Mouse (Mus musculus): ENCODE data around the gene Gga2. TPM values are rescaled to one million over a fixed set of nuclear protein-coding genes. Genes with fewer than 3 reads are reported as not detected.

Gene Gga2
- polyA plus RNA-seq, 1 experiment from 2014 or later, result 60.1 TPM

- Histone ChIP-seq H3K4me1 (replicated peaks; ENCODE audit: control insufficient read depth, insufficient read depth, low read length) (peaks cover 5% of the 10 kb centered on the region; the same call in 1 of the 2 replicates), H3K9ac (ENCODE audit: low read length) (no peak overlapping the region), H3K36me3 (ENCODE audit: control insufficient read depth, insufficient read depth, low read length) (no peaks in the 10 kb centered on the region), H3K4me2 (ENCODE audit: low read depth, low read length, severe bottlenecking) (peak overlapping the region; percentile 18; the same call in 1 of the 2 replicates), H3K4me3 (ENCODE audit: low read depth, low read length) (no peak overlapping the region), H3K27ac (ENCODE audit: low read depth, low read length) (no peak overlapping the region), H3K27me3 (ENCODE audit: control insufficient read depth, insufficient read depth, low read length) (no peaks in the 10 kb centered on the region), H3K9me3 (ENCODE audit: control insufficient read depth, low read length) (no peaks in the 10 kb centered on the region)
- ATAC-seq (replicated peaks; ENCODE audit: low FRiP score) (no peak), DNase-seq (ENCODE audit: low spot score) (no peak)
- 88% methylated on average over 7 of the region's 7 CpGs for WGBS
These were observed 2.0 kb downstream of the Gga2 start for GRCm38 (mm10) chr7:122018978-122019377.

- ATAC-seq (replicated peaks; ENCODE audit: low FRiP score) (no peak), DNase-seq (ENCODE audit: low spot score) (no peak)
- Histone ChIP-seq H3K36me3 (ENCODE audit: control insufficient read depth, insufficient read depth, low read length) (no peaks in the 10 kb centered on the region), H3K9ac (ENCODE audit: low read length) (peak overlapping the region; percentile 41), H3K4me1 (replicated peaks; ENCODE audit: control insufficient read depth, insufficient read depth, low read length) (peaks cover 5% of the 10 kb centered on the region; the same call in 1 of the 2 replicates), H3K9me3 (ENCODE audit: control insufficient read depth, low read length) (no peaks in the 10 kb centered on the region), H3K4me2 (ENCODE audit: low read depth, low read length, severe bottlenecking) (no peak overlapping the region), H3K27me3 (ENCODE audit: control insufficient read depth, insufficient read depth, low read length) (no peaks in the 10 kb centered on the region), H3K27ac (ENCODE audit: low read depth, low read length) (no peak overlapping the region), H3K4me3 (ENCODE audit: low read depth, low read length) (no peak overlapping the region)
- WGBS, result 62% methylated on average over 3 of the region's 3 CpGs
These were observed 2.8 kb downstream of the Gga2 start for GRCm38 (mm10) chr7:122018247-122018646.

GRCm38 (mm10) chr7:122015734-122016133 is 5.3 kb downstream of the Gga2 start:
- WGBS, result 76% methylated on average over 10 of the region's 10 CpGs
- no peak overlapping the region for H3K9ac ChIP-seq (ENCODE audit: low read length)
- no peaks in the 10 kb centered on the region for H3K27me3 ChIP-seq (ENCODE audit: control insufficient read depth, insufficient read depth, low read length)
- no peaks in the 10 kb centered on the region for H3K9me3 ChIP-seq (ENCODE audit: control insufficient read depth, low read length)
- no peak overlapping the region for H3K4me2 ChIP-seq (ENCODE audit: low read depth, low read length, severe bottlenecking)
- ATAC-seq (replicated peaks; ENCODE audit: low FRiP score) (no peak), DNase-seq (ENCODE audit: low spot score) (no peak)
- H3K4me3 ChIP-seq (ENCODE audit: low read depth, low read length), result no peak overlapping the region
- no peaks in the 10 kb centered on the region; the same call in 1 of the 2 replicates for H3K36me3 ChIP-seq (ENCODE audit: control insufficient read depth, insufficient read depth, low read length)
- no peak overlapping the region; the same call in 1 of the 2 replicates for H3K27ac ChIP-seq (ENCODE audit: low read depth, low read length)
- peaks cover 5% of the 10 kb centered on the region; the same call in 1 of the 2 replicates for H3K4me1 ChIP-seq (replicated peaks; ENCODE audit: control insufficient read depth, insufficient read depth, low read length)

GRCm38 (mm10) chr7:122015105-122015504 is 5.9 kb downstream of the Gga2 start:
- Histone ChIP-seq H3K9ac (ENCODE audit: low read length) (no peak overlapping the region), H3K4me3 (ENCODE audit: low read depth, low read length) (no peak overlapping the region), H3K27me3 (ENCODE audit: control insufficient read depth, insufficient read depth, low read length) (no peaks in the 10 kb centered on the region), H3K4me2 (ENCODE audit: low read depth, low read length, severe bottlenecking) (no peak overlapping the region), H3K36me3 (ENCODE audit: control insufficient read depth, insufficient read depth, low read length) (no peaks in the 10 kb centered on the region; the same call in 1 of the 2 replicates), H3K9me3 (ENCODE audit: control insufficient read depth, low read length) (no peaks in the 10 kb centered on the region), H3K4me1 (replicated peaks; ENCODE audit: control insufficient read depth, insufficient read depth, low read length) (peaks cover 5% of the 10 kb centered on the region; the same call in 1 of the 2 replicates), H3K27ac (ENCODE audit: low read depth, low read length) (no peak overlapping the region)
- WGBS, result 68% methylated on average over 8 of the region's 8 CpGs
- ATAC-seq (replicated peaks; ENCODE audit: low FRiP score) (no peak), DNase-seq (ENCODE audit: low spot score) (no peak)

GRCm38 (mm10) chr7:122012949-122013348 is 8.1 kb downstream of the Gga2 start:
- Histone ChIP-seq H3K9ac (ENCODE audit: low read length) (no peak overlapping the region), H3K4me3 (ENCODE audit: low read depth, low read length) (no peak overlapping the region), H3K27ac (ENCODE audit: low read depth, low read length) (no peak overlapping the region), H3K27me3 (ENCODE audit: control insufficient read depth, insufficient read depth, low read length) (no peaks in the 10 kb centered on the region), H3K36me3 (ENCODE audit: control insufficient read depth, insufficient read depth, low read length) (no peaks in the 10 kb centered on the region; the same call in 1 of the 2 replicates), H3K4me2 (ENCODE audit: low read depth, low read length, severe bottlenecking) (no peak overlapping the region), H3K4me1 (replicated peaks; ENCODE audit: control insufficient read depth, insufficient read depth, low read length) (peaks cover 3% of the 10 kb centered on the region; the same call in 1 of the 2 replicates), H3K9me3 (ENCODE audit: control insufficient read depth, low read length) (no peaks in the 10 kb centered on the region)
- WGBS, result 88% methylated on average over 10 of the region's 10 CpGs
- DNase-seq (ENCODE audit: low spot score) (no peak), ATAC-seq (replicated peaks; ENCODE audit: low FRiP score) (no peak)

- no peak overlapping the region for H3K4me3 ChIP-seq (ENCODE audit: low read depth, low read length)
- H3K9me3 ChIP-seq (ENCODE audit: control insufficient read depth, low read length), result no peaks in the 10 kb centered on the region
- WGBS, result 98% methylated on average over 4 of the region's 4 CpGs
- no peaks in the 10 kb centered on the region for H3K27me3 ChIP-seq (ENCODE audit: control insufficient read depth, insufficient read depth, low read length)
- no peak for ATAC-seq (replicated peaks; ENCODE audit: low FRiP score)
- no peak for DNase-seq (ENCODE audit: low spot score)
- H3K4me2 ChIP-seq (ENCODE audit: low read depth, low read length, severe bottlenecking), result no peak overlapping the region
- no peak overlapping the region for H3K9ac ChIP-seq (ENCODE audit: low read length)
- no peak overlapping the region for H3K27ac ChIP-seq (ENCODE audit: low read depth, low read length)
- peaks cover 3% of the 10 kb centered on the region; the same call in 1 of the 2 replicates for H3K4me1 ChIP-seq (replicated peaks; ENCODE audit: control insufficient read depth, insufficient read depth, low read length)
- no peaks in the 10 kb centered on the region; the same call in 1 of the 2 replicates for H3K36me3 ChIP-seq (ENCODE audit: control insufficient read depth, insufficient read depth, low read length)
These were observed 8.7 kb downstream of the Gga2 start for GRCm38 (mm10) chr7:122012370-122012769.

- ATAC-seq (replicated peaks; ENCODE audit: low FRiP score) (no peak), DNase-seq (ENCODE audit: low spot score) (no peak)
- H3K4me1 ChIP-seq (replicated peaks; ENCODE audit: control insufficient read depth, insufficient read depth, low read length), result no peaks in the 10 kb centered on the region
- H3K27ac ChIP-seq (ENCODE audit: low read depth, low read length), result no peak overlapping the region
- WGBS, result 78% methylated on average over 8 of the region's 8 CpGs
- no peak overlapping the region for H3K4me3 ChIP-seq (ENCODE audit: low read depth, low read length)
- H3K9ac ChIP-seq (ENCODE audit: low read length), result no peak overlapping the region
- no peaks in the 10 kb centered on the region for H3K27me3 ChIP-seq (ENCODE audit: control insufficient read depth, insufficient read depth, low read length)
- peaks cover 16% of the 10 kb centered on the region; the same call in 1 of the 2 replicates for H3K36me3 ChIP-seq (ENCODE audit: control insufficient read depth, insufficient read depth, low read length)
- H3K4me2 ChIP-seq (ENCODE audit: low read depth, low read length, severe bottlenecking), result no peak overlapping the region
- no peaks in the 10 kb centered on the region for H3K9me3 ChIP-seq (ENCODE audit: control insufficient read depth, low read length)
These were observed 20.6 kb downstream of the Gga2 start for GRCm38 (mm10) chr7:122000396-122000795.

GRCm38 (mm10) chr7:121995961-121996360 is 25.1 kb downstream of the Gga2 start:
- Histone ChIP-seq H3K27ac (ENCODE audit: low read depth, low read length) (no peak overlapping the region), H3K4me3 (ENCODE audit: low read depth, low read length) (no peak overlapping the region), H3K9ac (ENCODE audit: low read length) (no peak overlapping the region), H3K27me3 (ENCODE audit: control insufficient read depth, insufficient read depth, low read length) (no peaks in the 10 kb centered on the region), H3K4me1 (replicated peaks; ENCODE audit: control insufficient read depth, insufficient read depth, low read length) (no peaks in the 10 kb centered on the region), H3K36me3 (ENCODE audit: control insufficient read depth, insufficient read depth, low read length) (peaks cover 8% of the 10 kb centered on the region; the same call in 1 of the 2 replicates), H3K9me3 (ENCODE audit: control insufficient read depth, low read length) (no peaks in the 10 kb centered on the region), H3K4me2 (ENCODE audit: low read depth, low read length, severe bottlenecking) (no peak overlapping the region)
- no peak for DNase-seq (ENCODE audit: low spot score)
- 90% methylated on average over 5 of the region's 5 CpGs for WGBS
- no peak for ATAC-seq (replicated peaks; ENCODE audit: low FRiP score)

- Histone ChIP-seq H3K4me1 (replicated peaks; ENCODE audit: control insufficient read depth, insufficient read depth, low read length) (no peaks in the 10 kb centered on the region), H3K36me3 (ENCODE audit: control insufficient read depth, insufficient read depth, low read length) (no peaks in the 10 kb centered on the region), H3K27me3 (ENCODE audit: control insufficient read depth, insufficient read depth, low read length) (no peaks in the 10 kb centered on the region), H3K4me2 (ENCODE audit: low read depth, low read length, severe bottlenecking) (peak within 1 kb of the TSS; percentile 58), H3K27ac (ENCODE audit: low read depth, low read length) (no peak within 1 kb of the TSS), H3K9me3 (ENCODE audit: control insufficient read depth, low read length) (no peaks in the 10 kb centered on the region), H3K9ac (ENCODE audit: low read length) (peak within 1 kb of the TSS; percentile 72), H3K4me3 (ENCODE audit: low read depth, low read length) (peak within 1 kb of the TSS; percentile 68)
- DNase-seq (ENCODE audit: low spot score), result peak; percentile 94
- under 1% methylated on average over 55 of the region's 55 CpGs for WGBS
- ATAC-seq (replicated peaks; ENCODE audit: low FRiP score), result peak; percentile 89
These were observed 39.6 kb downstream of the Gga2 start, which contains the start of gene Cog7 for GRCm38 (mm10) chr7:121981307-121981871. Gene Cog7, minus strand, starts transcription at chr7:121981711.

Data from forebrain, embryonic 11.5 days (tissue).